ENCODE assay signal across 20 mouse cellular contexts in genomic region chr10:97090254-97090653, GRCm38 (mm10).
DNase-seq lines count a peak whose midpoint lies in the region; ATAC-seq and TF ChIP-seq lines count a peak whose summit lies in the region.
"Had no signal": no experiment of that assay in that cellular context is flagged by ENCODE, and none has a peak within 500 bp of the region (broad histone marks: within the 10 kb centered on the region; RNA-seq: fewer than 3 reads in every experiment).

No protein-coding gene starts in this region.

- H3K9me3 ChIP-seq in hindbrain, embryonic 14.5 days (ENCODE audit: control insufficient read depth, low read length): no peaks in the 10 kb centered on the region
- no peaks in the 10 kb centered on the region for H3K9me3 ChIP-seq in hindbrain, embryonic 13.5 days
- no peaks in the 10 kb centered on the region for H3K9me3 ChIP-seq in midbrain, postnatal 0 days (ENCODE audit: low read length)
- no peaks in the 10 kb centered on the region for H3K9me3 ChIP-seq in midbrain, embryonic 15.5 days
- no peaks in the 10 kb centered on the region for H3K9me3 ChIP-seq in kidney, embryonic 14.5 days (ENCODE audit: control insufficient read depth, low read length)
- H3K9me3 ChIP-seq: embryonic facial prominence, embryonic 12.5 days; forebrain, embryonic 13.5 days; heart, embryonic 10.5 days; hindbrain, embryonic 15.5 days had no signal

- peak; percentile 9 for DNase-seq in embryo, embryonic 11 days
- no peak for DNase-seq in embryo, embryonic 10 days (ENCODE audit: low spot score)
- no peak for DNase-seq in hindbrain, embryonic 14.5 days (ENCODE audit: low spot score)
- DNase-seq in midbrain, postnatal 0 days (ENCODE audit: low spot score): peak; percentile 28
- peak; percentile 8 for DNase-seq in mesoderm, embryonic 11.5 days (ENCODE audit: low read depth, low spot score)
- DNase-seq: adrenal gland, postnatal 10 days; cerebellum, adult 11-12 months; cerebellum, adult 9-11 months; gastrocnemius, postnatal 10 days; heart, postnatal 10 days; heart, postnatal 4 days had no signal

- no peaks in the 10 kb centered on the region for H3K4me1 ChIP-seq in hindbrain, embryonic 14.5 days (replicated peaks; ENCODE audit: control insufficient read depth, insufficient read depth, low read length)
- no peaks in the 10 kb centered on the region for H3K4me1 ChIP-seq in hindbrain, embryonic 13.5 days (replicated peaks)
- H3K4me1 ChIP-seq in midbrain, postnatal 0 days (ENCODE audit: insufficient read depth, low read length): no peaks in the 10 kb centered on the region
- 0 out of 2 replicates have a peak, but pooled peaks cover 3% of the 10 kb centered on the region for H3K4me1 ChIP-seq in midbrain, embryonic 15.5 days
- no peaks in the 10 kb centered on the region for H3K4me1 ChIP-seq in kidney, embryonic 14.5 days (ENCODE audit: control insufficient read depth, insufficient read depth, low read length)
- H3K4me1 ChIP-seq: embryonic facial prominence, embryonic 12.5 days; forebrain, embryonic 13.5 days; heart, embryonic 10.5 days; hindbrain, embryonic 15.5 days had no signal

- H3K4me3 ChIP-seq in hindbrain, embryonic 14.5 days (replicated peaks; ENCODE audit: low read length): no peak overlapping the region
- H3K4me3 ChIP-seq in hindbrain, embryonic 13.5 days: no peak overlapping the region
- no peak overlapping the region for H3K4me3 ChIP-seq in midbrain, postnatal 0 days (ENCODE audit: low read depth, low read length)
- no peak overlapping the region for H3K4me3 ChIP-seq in midbrain, embryonic 15.5 days
- no peak overlapping the region for H3K4me3 ChIP-seq in kidney, embryonic 14.5 days (ENCODE audit: low read length)
- H3K4me3 ChIP-seq: embryonic facial prominence, embryonic 12.5 days; forebrain, embryonic 13.5 days; heart, embryonic 10.5 days; hindbrain, embryonic 15.5 days had no signal

- 67% methylated on average over 7 of the region's 7 CpGs for WGBS in hindbrain, embryonic 14.5 days
- WGBS in hindbrain, embryonic 13.5 days: 56% methylated on average over 7 of the region's 7 CpGs
- 67% methylated on average over 7 of the region's 7 CpGs for WGBS in midbrain, postnatal 0 days
- WGBS in midbrain, embryonic 15.5 days: 71% methylated on average over 7 of the region's 7 CpGs
- 50% methylated on average over 7 of the region's 7 CpGs for WGBS in kidney, embryonic 14.5 days

- no peaks in the 10 kb centered on the region for H3K27me3 ChIP-seq in hindbrain, embryonic 14.5 days (ENCODE audit: control insufficient read depth, insufficient read depth, low read length)
- no peaks in the 10 kb centered on the region for H3K27me3 ChIP-seq in hindbrain, embryonic 13.5 days
- no peaks in the 10 kb centered on the region for H3K27me3 ChIP-seq in midbrain, postnatal 0 days (ENCODE audit: insufficient read depth, low read length)
- no peaks in the 10 kb centered on the region for H3K27me3 ChIP-seq in midbrain, embryonic 15.5 days (replicated peaks)
- H3K27me3 ChIP-seq in kidney, embryonic 14.5 days (ENCODE audit: control insufficient read depth, insufficient read depth, low read length): no peaks in the 10 kb centered on the region
- H3K27me3 ChIP-seq: embryonic facial prominence, embryonic 12.5 days; forebrain, embryonic 13.5 days; hindbrain, embryonic 15.5 days had no signal

- ATAC-seq in hindbrain, embryonic 14.5 days (ENCODE audit: low FRiP score): no peak
- no peak for ATAC-seq in hindbrain, embryonic 13.5 days (ENCODE audit: low FRiP score)
- ATAC-seq in midbrain, postnatal 0 days (ENCODE audit: low FRiP score): no peak
- no peak for ATAC-seq in midbrain, embryonic 15.5 days (replicated peaks)
- ATAC-seq in kidney, embryonic 14.5 days (ENCODE audit: low FRiP score, low TSS enrichment): no peak
- ATAC-seq: forebrain, embryonic 13.5 days; inflammation-experienced regulatory T-cells, adult 6 months; intestine, postnatal 0 days had no signal

- no peak overlapping the region for H3K9ac ChIP-seq in hindbrain, embryonic 14.5 days
- no peak overlapping the region for H3K9ac ChIP-seq in hindbrain, embryonic 13.5 days
- H3K9ac ChIP-seq in midbrain, postnatal 0 days (replicated peaks; ENCODE audit: low read length, poor library complexity, severe bottlenecking): no peak overlapping the region
- H3K9ac ChIP-seq in midbrain, embryonic 15.5 days: no peak overlapping the region
- no peak overlapping the region for H3K9ac ChIP-seq in kidney, embryonic 14.5 days (ENCODE audit: low read depth, low read length)
- H3K9ac ChIP-seq: embryonic facial prominence, embryonic 12.5 days; forebrain, embryonic 13.5 days; hindbrain, embryonic 15.5 days had no signal

- H3K27ac ChIP-seq in hindbrain, embryonic 14.5 days: peak overlapping the region; percentile 38; the same call in 1 of the 2 replicates
- H3K27ac ChIP-seq in hindbrain, embryonic 13.5 days: no peak overlapping the region
- H3K27ac ChIP-seq in midbrain, postnatal 0 days (ENCODE audit: low read depth, low read length): no peak overlapping the region
- H3K27ac ChIP-seq in midbrain, embryonic 15.5 days: no peak overlapping the region
- no peak overlapping the region for H3K27ac ChIP-seq in kidney, embryonic 14.5 days (ENCODE audit: low read depth, low read length)
- H3K27ac ChIP-seq: embryonic facial prominence, embryonic 12.5 days; forebrain, embryonic 13.5 days; heart, embryonic 10.5 days; hindbrain, embryonic 15.5 days had no signal

- TF ChIP-seq CTCF in midbrain, postnatal 0 days (IDR thresholded peaks at IDR 0.05): no peak

- no peak overlapping the region for H3K4me2 ChIP-seq in hindbrain, embryonic 14.5 days (replicated peaks)
- no peak overlapping the region for H3K4me2 ChIP-seq in hindbrain, embryonic 13.5 days
- H3K4me2 ChIP-seq in midbrain, postnatal 0 days (ENCODE audit: low read depth, low read length, poor library complexity, severe bottlenecking): no peak overlapping the region
- no peak overlapping the region for H3K4me2 ChIP-seq in midbrain, embryonic 15.5 days
- no peak overlapping the region for H3K4me2 ChIP-seq in kidney, embryonic 14.5 days (replicated peaks; ENCODE audit: low read depth, low read length)
- H3K4me2 ChIP-seq: embryonic facial prominence, embryonic 12.5 days; forebrain, embryonic 13.5 days; hindbrain, embryonic 15.5 days had no signal

- H3K36me3 ChIP-seq in hindbrain, embryonic 14.5 days (replicated peaks; ENCODE audit: control insufficient read depth, insufficient read depth): no peaks in the 10 kb centered on the region
- no peaks in the 10 kb centered on the region for H3K36me3 ChIP-seq in hindbrain, embryonic 13.5 days
- no peaks in the 10 kb centered on the region for H3K36me3 ChIP-seq in midbrain, postnatal 0 days (ENCODE audit: insufficient read depth, low read length)
- no peaks in the 10 kb centered on the region for H3K36me3 ChIP-seq in midbrain, embryonic 15.5 days (replicated peaks)
- H3K36me3 ChIP-seq in kidney, embryonic 14.5 days (ENCODE audit: control insufficient read depth, insufficient read depth, low read length): no peaks in the 10 kb centered on the region
- H3K36me3 ChIP-seq: embryonic facial prominence, embryonic 12.5 days; heart, embryonic 10.5 days; hindbrain, embryonic 15.5 days had no signal

Comparison
In these comparisons a context has a peak if more than half of its experiments do, and no peak if none do; other contexts are left out.
1. DNase-seq: peak in embryo, embryonic 11 days (single experiment), midbrain, postnatal 0 days (single experiment) and mesoderm, embryonic 11.5 days (single experiment); none in embryo, embryonic 10 days (single experiment) and hindbrain, embryonic 14.5 days (single experiment).